Mouse (Mus musculus): Measurements from ENCODE around the gene Mycl.
"Not testable (repeated sequence)": the region's sequence is repeated elsewhere in the genome, so short reads cannot be mapped to it uniquely, and the experiment has no call there.

Mycl gene

GRCm38 (mm10) chr4:122981238-122981637, 14.2 kb upstream of the Mycl start:
- DNase-seq (ENCODE audit: low read depth): no peak

GRCm38 (mm10) chr4:122981930-122982329, 13.5 kb upstream of the Mycl start:
- DNase-seq (ENCODE audit: low read depth): no peak

GRCm38 (mm10) chr4:122982537-122982936, 12.9 kb upstream of the Mycl start:
- DNase-seq (ENCODE audit: low read depth): no peak

GRCm38 (mm10) chr4:122983486-122984261, 11.8 kb upstream of the Mycl start:
- peak; percentile 69 for DNase-seq (ENCODE audit: low read depth)

GRCm38 (mm10) chr4:122985110-122985509, 10.3 kb upstream of the Mycl start:
- peak; percentile 87 for DNase-seq (ENCODE audit: low read depth)

- no peak for DNase-seq (ENCODE audit: low read depth)
Measured at GRCm38 (mm10) chr4:122987421-122987820, 8.0 kb upstream of the Mycl start.

GRCm38 (mm10) chr4:122988004-122988403, 7.4 kb upstream of the Mycl start:
- peak; percentile 54 for DNase-seq (ENCODE audit: low read depth)

- DNase-seq (ENCODE audit: low read depth): no peak
Measured at GRCm38 (mm10) chr4:122991177-122991576, 4.3 kb upstream of the Mycl start.

- no peak for DNase-seq (ENCODE audit: low read depth)
Measured at GRCm38 (mm10) chr4:122992276-122992675, 3.2 kb upstream of the Mycl start.

- peak; percentile 41 for DNase-seq (ENCODE audit: low read depth)
Measured at GRCm38 (mm10) chr4:122996221-122996617, 767 bp downstream of the Mycl start.

- DNase-seq (ENCODE audit: low read depth): peak; percentile 47
Measured at GRCm38 (mm10) chr4:122996618-122997381, 1.3 kb downstream of the Mycl start.

GRCm38 (mm10) chr4:122998537-122999262, 3.2 kb downstream of the Mycl start:
- DNase-seq (ENCODE audit: low read depth): no peak

- DNase-seq (ENCODE audit: low read depth): no peak
Measured at GRCm38 (mm10) chr4:122999263-122999691, 3.8 kb downstream of the Mycl start.

- DNase-seq (ENCODE audit: low read depth): no peak
Measured at GRCm38 (mm10) chr4:123000130-123000529, 4.7 kb downstream of the Mycl start.

- DNase-seq (ENCODE audit: low read depth): no peak
Measured at GRCm38 (mm10) chr4:123000617-123001342, 5.3 kb downstream of the Mycl start.

- DNase-seq (ENCODE audit: low read depth): no peak
Measured at GRCm38 (mm10) chr4:123005054-123005966, 9.9 kb downstream of the Mycl start.

- not testable (repeated sequence) for DNase-seq (ENCODE audit: low read depth)
Measured at GRCm38 (mm10) chr4:123012501-123012900, 17.0 kb downstream of the Mycl start.

- DNase-seq (ENCODE audit: low read depth): no peak
Measured at GRCm38 (mm10) chr4:123013346-123013945, 18.0 kb downstream of the Mycl start.

GRCm38 (mm10) chr4:123013949-123014406, 18.5 kb downstream of the Mycl start:
- DNase-seq (ENCODE audit: low read depth): peak; percentile 54
